Mouse (Mus musculus) stomach, embryonic 16.5 days (tissue): ENCODE data around the gene Srsf4. TPM values are rescaled to one million over a fixed set of nuclear protein-coding genes. Genes with fewer than 3 reads are reported as not detected.

Source experiments
- ATAC-seq: fragments of 200-750 bp; cut with Nextera tagmentation; 2 replicates; pipeline ENCODE4 v1.8.0; 2017; ENCODE audit warnings: moderate number of reproducible peaks, moderate TSS enrichment; ENCODE audit not compliant: insufficient read depth, low FRiP score
- H3K27ac ChIP-seq: fragments of 300-500 bp; sonication (generic); 2 replicates; pipeline ENCODE4 v1.5.1; 2014; ENCODE audit warnings: low read length
- H3K27me3 ChIP-seq: fragments of 300-500 bp; sonication (generic); 2 replicates; pipeline ENCODE4 v1.6.1; 2014; ENCODE audit warnings: low read length, control low read depth, mixed read lengths; ENCODE audit not compliant: control insufficient read depth, insufficient read depth
- H3K36me3 ChIP-seq: fragments of 300-500 bp; sonication (generic); 2 replicates; pipeline ENCODE4 v1.6.1; 2014; ENCODE audit warnings: low read length; ENCODE audit not compliant: control insufficient read depth, insufficient read depth
- H3K4me1 ChIP-seq: fragments of 300-500 bp; sonication (generic); 2 replicates; pipeline ENCODE4 v1.6.1; 2014; ENCODE audit warnings: low read length, control low read depth, mixed read lengths; ENCODE audit not compliant: control insufficient read depth, insufficient read depth
- H3K4me2 ChIP-seq: fragments of 300-500 bp; sonication (generic); 2 replicates; pipeline ENCODE4 v1.6.1; 2014; ENCODE audit warnings: low read depth, low read length, mixed read lengths
- H3K4me3 ChIP-seq: fragments of 300-500 bp; sonication (generic); replicated peaks from 2 replicates; pipeline ENCODE4 v1.5.1; 2014; ENCODE audit warnings: mild to moderate bottlenecking, low read length
- H3K9ac ChIP-seq: fragments of 300-500 bp; sonication (generic); 2 replicates; pipeline ENCODE4 v1.6.1; 2014; ENCODE audit warnings: low read length
- H3K9me3 ChIP-seq: fragments of 300-500 bp; sonication (generic); replicated peaks from 2 replicates; pipeline ENCODE4 v1.6.1; 2016; ENCODE audit warnings: low read length, control low read depth; ENCODE audit not compliant: control insufficient read depth
- WGBS: fragments of 180-500 bp; shearing (Covaris S2); extraction: QIAGEN DNeasy Blood & Tissue Kit; methylation state at CpG from one replicate; pipeline ENCODE4 v1.1.7; 2014; 5-methylcytosine and 5-hydroxymethylcytosine counted together
- polyA plus RNA-seq: library from polyadenylated mRNA; unstranded; fragments of >200 nt; fragmentation: Nextera tagmentation; extraction: Ambion mirVana; gene quantifications from 2 replicates; pipeline ENCODE4 v1.2.1, GENCODE M21; 2015

Srsf4 gene
- polyA plus RNA-seq, 1 experiment from 2014 or later, result 81.2 TPM

DNA sequence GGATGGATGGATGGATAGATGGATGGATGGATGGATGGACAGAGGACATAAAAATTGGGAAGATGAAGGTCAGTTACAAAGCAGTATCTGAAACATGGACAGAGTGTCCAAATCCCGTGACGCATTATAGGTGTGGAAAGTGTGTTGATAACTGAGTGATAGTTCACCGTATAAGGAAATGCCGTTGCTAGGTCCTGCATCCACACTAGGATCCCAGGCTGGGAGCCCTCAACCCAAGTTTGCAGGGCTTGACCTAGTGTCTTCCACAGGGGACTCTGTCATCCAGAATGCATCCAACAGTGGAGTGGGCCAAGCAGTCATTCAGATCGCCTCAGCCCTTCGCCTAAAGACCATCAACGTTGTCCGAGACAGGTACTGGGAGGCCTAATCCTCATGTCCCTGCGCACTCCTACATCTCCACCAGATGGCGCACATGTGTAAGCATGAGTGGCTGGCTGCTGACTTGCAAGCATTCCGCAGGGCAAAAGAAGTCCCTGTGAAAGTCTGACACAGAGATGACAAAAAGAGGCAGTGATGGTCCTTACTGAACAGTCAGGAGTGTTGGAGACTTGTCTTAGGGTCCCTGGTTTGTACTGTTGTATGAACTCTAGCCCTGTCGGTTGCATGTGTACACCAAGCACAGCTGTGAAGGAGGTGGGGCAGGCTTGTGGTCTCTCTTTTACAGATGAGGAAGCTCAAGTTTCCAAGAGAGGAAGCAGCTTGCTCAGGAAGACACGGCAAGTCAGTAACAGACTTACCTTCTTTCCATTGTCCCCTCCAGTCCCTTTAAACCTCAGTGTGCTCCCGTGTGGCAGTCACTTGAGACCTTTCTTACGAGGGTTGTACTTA lies 12.7 kb upstream of the Srsf4 start:
- Histone ChIP-seq H3K9me3 (no peaks in the 10 kb centered on the region), H3K4me3 (no peak overlapping the region), H3K27ac (no peak overlapping the region), H3K36me3 (no peaks in the 10 kb centered on the region), H3K4me1 (no peaks in the 10 kb centered on the region), H3K4me2 (no peak overlapping the region), H3K9ac (0 out of 2 replicates have a peak overlapping the region, but pooled peaks have one; percentile 29), H3K27me3 (no peaks in the 10 kb centered on the region)
- WGBS, result 43% methylated on average over 15 of the region's 15 CpGs
- ATAC-seq, result peak; percentile 76; the same call in 1 of the 2 replicates

DNA sequence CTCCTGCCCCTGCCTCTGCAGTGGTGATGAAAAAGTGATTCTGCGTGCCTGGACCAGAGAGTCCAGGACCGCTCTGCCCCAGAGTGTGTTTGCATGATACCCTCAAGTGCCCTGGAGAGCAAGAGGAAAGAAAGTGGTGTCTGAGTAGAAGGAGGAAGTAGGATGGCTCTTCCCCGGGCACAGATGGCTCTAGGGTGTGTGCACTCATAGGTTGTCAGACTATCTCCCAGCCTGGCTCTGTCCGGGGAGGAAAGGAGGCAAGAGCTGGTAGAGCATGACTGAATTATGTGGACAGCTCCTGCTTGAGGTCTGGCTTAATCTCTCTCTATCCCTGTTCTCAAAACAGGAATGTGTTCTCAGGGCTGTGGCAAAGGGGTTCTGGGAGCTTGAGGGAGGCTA lies 12.1 kb upstream of the Srsf4 start:
- H3K9ac ChIP-seq, result 0 out of 2 replicates have a peak overlapping the region, but pooled peaks have one; percentile 29
- no peak overlapping the region for H3K4me3 ChIP-seq
- no peak overlapping the region for H3K27ac ChIP-seq
- H3K4me1 ChIP-seq, result no peaks in the 10 kb centered on the region
- 79% methylated on average over 4 of the region's 4 CpGs for WGBS
- H3K4me2 ChIP-seq, result no peak overlapping the region
- ATAC-seq, result no peak
- no peaks in the 10 kb centered on the region for H3K9me3 ChIP-seq
- H3K27me3 ChIP-seq, result no peaks in the 10 kb centered on the region
- H3K36me3 ChIP-seq, result no peaks in the 10 kb centered on the region

DNA sequence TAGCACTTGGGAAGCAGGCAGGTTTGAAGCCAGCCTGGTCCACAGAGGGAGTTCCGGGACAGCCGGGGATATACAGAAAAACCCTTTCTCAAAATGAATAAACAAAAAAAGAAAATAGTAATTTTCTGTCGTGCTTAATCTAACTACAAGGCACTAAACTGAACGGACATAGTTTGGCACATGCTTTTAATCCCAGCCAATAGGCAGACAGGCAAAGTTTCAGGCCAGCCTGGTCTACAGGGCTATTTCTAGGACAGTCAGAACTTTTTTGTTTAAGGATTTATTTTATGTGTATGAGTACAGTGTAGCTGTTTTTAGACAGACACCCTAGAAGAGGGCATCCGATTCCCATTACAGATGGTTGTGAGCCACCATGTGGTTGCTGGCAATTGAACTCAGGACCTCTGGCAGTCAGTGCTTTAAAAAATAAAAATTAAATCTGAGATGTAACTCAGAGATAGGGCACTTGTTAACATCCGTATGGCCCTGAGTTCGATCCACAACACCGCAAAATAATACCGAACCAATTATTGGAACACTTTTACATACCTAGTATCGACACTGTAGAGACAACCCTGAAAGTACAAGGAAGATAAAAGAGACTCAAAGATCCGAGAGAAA lies 635 bp upstream of the Srsf4 start:
- ATAC-seq, result peak; percentile 5; the same call in 1 of the 2 replicates
- Histone ChIP-seq H3K9ac (peak overlapping the region; percentile 77), H3K4me3 (peak overlapping the region; percentile 99), H3K4me2 (peak overlapping the region; percentile 62), H3K9me3 (no peaks in the 10 kb centered on the region), H3K4me1 (peaks cover 34% of the 10 kb centered on the region), H3K36me3 (no peaks in the 10 kb centered on the region; the same call in 1 of the 2 replicates), H3K27me3 (no peaks in the 10 kb centered on the region), H3K27ac (peak overlapping the region; percentile 78)
- 4% methylated on average over 11 of the region's 11 CpGs for WGBS

DNA sequence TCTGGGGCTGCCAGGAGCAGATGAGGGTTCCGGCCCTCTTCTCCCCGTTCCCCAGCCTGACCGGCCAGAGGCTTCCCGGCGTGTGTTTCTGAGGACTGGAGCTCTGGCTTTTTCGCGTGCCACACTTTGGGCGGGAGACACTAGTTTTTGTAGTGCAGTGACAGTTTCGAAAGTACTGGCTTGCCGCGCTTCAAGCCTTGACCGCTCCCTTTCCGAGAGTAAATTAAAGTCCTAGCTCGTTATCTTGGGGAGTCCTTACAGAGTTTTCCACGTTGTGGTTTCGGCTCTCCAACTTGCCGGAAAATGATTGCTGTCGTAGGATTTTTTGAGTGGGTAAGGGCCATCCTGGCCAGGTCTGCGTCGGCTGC lies 736 bp downstream of the Srsf4 start:
- peak overlapping the region; percentile 100 for H3K9ac ChIP-seq
- H3K4me1 ChIP-seq, result peaks cover 43% of the 10 kb centered on the region
- H3K27me3 ChIP-seq, result no peaks in the 10 kb centered on the region
- H3K27ac ChIP-seq, result peak overlapping the region; percentile 100
- ATAC-seq, result no peak
- peak overlapping the region; percentile 92 for H3K4me2 ChIP-seq
- peak overlapping the region; percentile 99 for H3K4me3 ChIP-seq
- under 1% methylated on average over 20 of the region's 20 CpGs for WGBS
- H3K36me3 ChIP-seq, result no peaks in the 10 kb centered on the region
- H3K9me3 ChIP-seq, result no peaks in the 10 kb centered on the region

DNA sequence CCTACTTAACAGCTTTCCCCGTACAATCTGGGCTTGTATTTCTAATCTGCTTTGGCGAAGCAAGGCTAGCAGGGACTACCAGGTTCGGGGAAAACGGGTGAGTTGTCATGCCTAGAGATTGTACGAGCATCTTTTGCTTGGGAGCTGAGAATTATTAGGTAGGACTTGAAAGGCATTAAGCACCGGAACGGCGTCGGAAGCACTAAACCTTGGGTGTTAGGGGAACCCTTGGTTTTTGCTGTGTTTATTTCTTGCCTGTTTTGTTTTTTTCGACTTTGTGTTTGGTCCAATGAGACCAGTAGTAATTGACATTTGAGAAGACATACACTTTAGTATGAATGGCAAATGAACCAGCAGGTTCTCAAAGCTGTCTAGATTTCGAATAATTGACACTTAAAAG lies 1.1 kb downstream of the Srsf4 start:
- Histone ChIP-seq H3K36me3 (no peaks in the 10 kb centered on the region), H3K4me1 (peaks cover 46% of the 10 kb centered on the region), H3K27me3 (no peaks in the 10 kb centered on the region), H3K9me3 (no peaks in the 10 kb centered on the region), H3K4me3 (peak overlapping the region; percentile 99), H3K9ac (peak overlapping the region; percentile 100), H3K4me2 (peak overlapping the region; percentile 92), H3K27ac (peak overlapping the region; percentile 100)
- ATAC-seq, result no peak
- WGBS, result 2% methylated on average over 11 of the region's 11 CpGs

DNA sequence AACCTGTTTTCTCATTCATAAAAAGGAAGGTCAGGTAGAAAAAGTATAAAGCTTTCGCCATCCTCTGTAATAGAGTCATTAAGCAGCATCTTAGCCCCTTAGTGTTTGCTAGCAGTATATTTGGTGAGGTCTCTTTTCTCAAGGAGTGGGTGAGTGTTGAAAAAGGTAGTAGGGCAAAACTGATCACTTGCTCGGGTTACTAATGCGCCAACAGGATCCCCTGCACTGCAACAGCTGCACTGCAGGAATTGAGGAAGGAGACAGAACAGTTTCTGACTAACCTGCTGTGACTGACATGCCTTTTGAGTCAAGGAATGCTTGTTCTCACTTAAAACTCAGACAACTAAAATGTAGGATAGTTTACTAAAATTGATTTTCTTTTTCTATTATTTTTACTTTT lies 1.8 kb downstream of the Srsf4 start:
- Histone ChIP-seq H3K4me3 (peak overlapping the region; percentile 99), H3K36me3 (no peaks in the 10 kb centered on the region), H3K9me3 (no peaks in the 10 kb centered on the region), H3K27ac (no peak overlapping the region), H3K4me1 (peaks cover 52% of the 10 kb centered on the region), H3K27me3 (no peaks in the 10 kb centered on the region), H3K9ac (peak overlapping the region; percentile 100), H3K4me2 (peak overlapping the region; percentile 92)
- no peak for ATAC-seq
- 30% methylated on average over 3 of the region's 3 CpGs for WGBS

DNA sequence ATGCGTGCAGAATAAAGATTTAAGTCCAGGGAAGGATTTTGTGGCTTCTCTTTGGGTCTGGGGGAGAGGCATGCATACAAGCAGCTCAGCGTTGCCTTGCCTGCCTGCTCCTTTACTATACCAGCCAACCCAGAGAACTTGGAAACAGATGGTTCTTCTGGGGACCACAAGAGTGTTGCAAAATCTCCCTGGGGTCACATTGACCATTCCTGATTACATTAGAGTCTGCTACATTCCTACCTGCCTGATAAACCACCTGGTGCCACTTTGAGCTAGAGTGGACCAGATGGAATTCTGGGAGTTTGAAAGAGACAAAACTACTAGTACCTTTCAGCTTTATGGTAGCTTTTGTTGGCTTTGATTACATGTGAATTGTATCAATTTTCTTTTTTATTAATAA lies 3.4 kb downstream of the Srsf4 start:
- H3K36me3 ChIP-seq, result no peaks in the 10 kb centered on the region
- no peaks in the 10 kb centered on the region for H3K27me3 ChIP-seq
- ATAC-seq, result no peak
- peaks cover 50% of the 10 kb centered on the region for H3K4me1 ChIP-seq
- no peak overlapping the region for H3K9ac ChIP-seq
- 0 out of 2 replicates have a peak overlapping the region, but pooled peaks have one; percentile 10 for H3K4me3 ChIP-seq
- no peak overlapping the region for H3K27ac ChIP-seq
- WGBS, result 34% methylated on average over 2 of the region's 2 CpGs
- H3K9me3 ChIP-seq, result no peaks in the 10 kb centered on the region
- 0 out of 2 replicates have a peak overlapping the region, but pooled peaks have one; percentile 92 for H3K4me2 ChIP-seq

DNA sequence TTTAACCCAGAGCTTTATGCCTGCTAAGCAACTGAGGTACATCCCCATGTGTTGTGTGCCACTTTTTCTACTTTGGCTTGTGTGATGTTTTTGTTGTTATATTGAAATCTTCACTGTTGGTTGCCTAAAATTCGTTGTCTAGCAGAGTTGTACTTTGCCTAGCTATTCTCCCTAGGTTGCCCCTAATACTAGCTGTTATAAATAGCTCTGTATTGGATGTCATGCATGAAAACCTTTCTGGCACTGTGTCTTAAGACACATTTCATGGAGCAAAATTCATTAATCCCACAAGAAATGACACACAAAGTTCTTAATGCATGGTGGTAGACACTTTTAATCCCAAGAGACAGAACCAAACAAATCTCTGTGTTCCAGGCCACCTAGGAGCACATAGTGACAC lies 6.3 kb downstream of the Srsf4 start:
- Histone ChIP-seq H3K27me3 (no peaks in the 10 kb centered on the region), H3K9me3 (no peaks in the 10 kb centered on the region), H3K4me1 (peaks cover 47% of the 10 kb centered on the region), H3K4me2 (no peak overlapping the region), H3K9ac (no peak overlapping the region), H3K27ac (no peak overlapping the region), H3K4me3 (no peak overlapping the region), H3K36me3 (no peaks in the 10 kb centered on the region)
- no peak for ATAC-seq
- WGBS, result 75% methylated on average over 1 of the region's 1 CpGs

DNA sequence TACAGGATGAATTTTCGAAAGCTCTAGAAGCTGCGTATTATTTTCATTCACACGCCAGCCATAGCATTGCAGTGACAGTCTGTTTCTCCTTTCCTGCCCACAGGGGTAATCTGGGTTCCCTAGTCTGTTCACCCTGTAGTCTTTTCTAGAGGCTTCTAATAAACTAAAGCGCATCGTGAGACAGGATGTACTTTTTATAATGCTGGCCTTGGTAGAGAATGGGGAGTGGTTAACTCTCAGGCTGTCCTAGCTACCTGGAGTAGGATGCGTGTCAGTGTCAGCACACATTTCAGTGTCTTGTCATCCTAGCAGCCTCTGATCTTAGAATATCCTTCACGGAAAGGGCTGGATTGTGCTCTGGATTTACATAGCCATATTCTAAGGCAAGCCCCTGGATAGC lies 7.9 kb downstream of the Srsf4 start:
- ATAC-seq, result no peak
- Histone ChIP-seq H3K27me3 (no peaks in the 10 kb centered on the region), H3K9ac (no peak overlapping the region), H3K4me2 (no peak overlapping the region), H3K9me3 (no peaks in the 10 kb centered on the region), H3K36me3 (0 out of 2 replicates have a peak, but pooled peaks cover 4% of the 10 kb centered on the region), H3K27ac (no peak overlapping the region), H3K4me3 (no peak overlapping the region), H3K4me1 (peaks cover 37% of the 10 kb centered on the region)
- WGBS, result 74% methylated on average over 7 of the region's 7 CpGs
